Mouse (Mus musculus): ENCODE results near the gene Rnf213.

Rnf213 gene

DNA sequence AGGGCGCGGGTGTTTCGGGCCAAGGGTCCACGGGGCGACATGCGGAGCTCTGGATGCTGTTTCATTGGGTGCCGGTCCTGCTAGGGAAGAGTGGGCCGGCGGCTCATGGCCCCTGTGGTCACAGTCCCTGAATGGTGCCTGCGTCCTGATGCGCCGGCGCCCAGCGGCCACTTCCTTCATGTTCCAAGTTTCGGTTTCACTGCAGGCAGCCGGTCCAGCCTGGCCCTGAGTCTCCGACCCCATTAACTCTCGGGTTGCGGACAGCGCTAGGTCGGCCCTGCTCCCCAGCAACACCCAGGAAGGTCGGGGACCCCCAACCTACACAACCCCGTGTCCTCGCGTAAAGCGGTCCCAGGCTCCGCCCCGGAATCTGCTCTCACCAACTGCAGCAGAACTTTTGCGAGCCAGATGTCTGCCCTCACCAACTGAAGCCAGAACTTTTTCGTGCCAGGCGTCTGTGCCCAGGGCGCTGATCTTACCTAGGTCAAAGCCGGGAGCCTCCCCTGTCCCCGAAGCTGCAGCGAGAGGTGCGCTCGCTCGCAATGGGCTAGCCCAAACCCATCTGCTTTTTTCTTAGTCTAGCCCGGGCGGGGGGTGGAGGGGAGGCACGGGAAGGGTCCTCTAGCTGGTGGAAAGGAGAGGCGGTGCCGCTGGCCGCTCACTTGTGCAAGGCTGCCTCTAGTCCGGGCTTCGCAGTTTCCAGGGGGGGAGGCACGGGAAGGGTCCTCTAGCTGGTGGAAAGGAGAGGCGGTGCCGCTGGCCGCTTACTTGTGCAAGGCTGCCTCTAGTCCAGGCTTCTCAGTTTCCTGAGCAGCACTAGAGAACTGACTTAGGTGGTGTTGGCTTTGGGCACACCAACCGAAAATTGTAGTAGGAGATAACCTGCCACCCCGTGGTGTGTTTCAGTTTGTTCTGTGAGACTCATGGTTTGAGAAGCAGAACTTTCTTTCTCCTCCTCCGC, 2.3 kb upstream of the Rnf213 start:
- DNase-seq (ENCODE audit: low spot score), result peak; percentile 18

DNA sequence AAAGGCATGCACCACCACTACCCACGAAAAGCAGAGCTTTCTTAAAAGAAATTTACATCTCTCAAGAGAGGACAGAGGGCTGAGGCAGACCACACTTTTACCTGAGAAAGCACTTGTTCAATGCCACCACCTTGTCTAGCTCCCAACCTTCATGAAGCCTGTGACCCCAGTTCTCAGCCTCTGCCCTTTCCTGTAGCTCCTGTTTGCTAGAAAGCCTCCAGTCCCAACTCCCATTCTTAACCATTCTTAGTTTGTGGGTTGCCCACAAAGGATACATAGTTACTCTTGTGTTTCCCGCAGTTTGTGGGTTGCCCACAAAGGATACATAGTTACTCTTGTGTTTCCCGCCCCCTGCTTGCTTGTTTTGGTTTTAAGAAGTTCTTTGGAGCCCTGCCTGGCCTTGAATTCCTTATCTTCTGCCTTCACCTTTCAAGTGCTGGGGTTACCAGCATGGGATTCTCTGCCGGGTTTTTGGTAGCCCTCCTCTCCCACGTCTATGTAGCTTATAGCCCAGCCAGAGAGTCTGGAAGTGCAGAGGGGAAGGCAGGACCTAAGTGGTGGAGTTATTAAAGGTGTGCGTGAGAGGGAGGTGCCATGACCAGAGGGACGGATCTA, 1.4 kb upstream of the Rnf213 start:
- peak; percentile 37 for DNase-seq (ENCODE audit: low spot score)

DNA sequence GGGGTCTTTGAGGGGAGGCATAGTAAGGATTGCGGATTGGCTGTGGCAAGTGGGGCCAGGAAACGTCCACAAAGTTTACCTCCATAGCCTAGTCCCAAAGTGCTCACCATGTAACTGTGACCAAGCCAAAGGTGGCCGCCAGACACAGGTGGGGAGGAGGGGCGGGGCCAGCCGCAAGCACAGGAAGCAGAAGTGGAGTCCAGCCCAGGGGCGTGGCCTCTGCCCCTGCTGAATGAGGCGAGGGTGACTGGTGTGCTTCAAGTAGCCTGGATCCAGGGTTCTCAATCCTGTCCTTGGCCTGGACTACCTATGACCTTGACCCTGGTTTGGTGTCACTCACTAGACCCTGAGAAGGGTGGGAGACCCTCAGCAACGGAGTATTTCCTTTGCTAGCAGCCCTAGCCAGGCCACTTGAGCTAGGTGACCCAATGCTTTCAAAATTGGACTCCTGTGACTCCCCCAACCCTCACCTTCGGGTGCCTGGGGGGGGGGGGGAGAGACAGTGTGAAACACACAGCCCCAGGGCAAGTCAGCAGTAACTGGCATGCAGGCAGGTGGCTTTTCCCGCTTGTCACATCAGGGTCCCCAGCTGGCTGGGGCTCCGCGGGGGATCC, 792 bp upstream of the Rnf213 start:
- peak; percentile 66 for DNase-seq (ENCODE audit: low spot score)

DNA sequence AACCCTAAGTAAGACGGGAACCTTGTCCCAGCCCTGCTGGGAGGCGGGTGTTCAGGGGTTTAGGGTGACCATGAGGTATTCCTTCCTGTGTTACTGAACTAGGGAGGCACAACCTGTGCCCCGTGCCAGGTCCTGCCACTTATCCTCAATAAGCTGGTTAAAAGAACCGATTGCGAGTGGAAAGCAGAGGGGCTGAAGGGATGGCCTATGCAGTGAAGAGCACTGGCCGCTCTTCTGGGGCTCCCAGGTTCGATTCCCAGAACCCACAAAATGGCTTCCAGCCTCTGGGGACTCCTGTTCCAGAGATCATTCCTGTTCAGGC, 544 bp downstream of the Rnf213 start:
- peak; percentile 26 for DNase-seq (ENCODE audit: low spot score)

DNA sequence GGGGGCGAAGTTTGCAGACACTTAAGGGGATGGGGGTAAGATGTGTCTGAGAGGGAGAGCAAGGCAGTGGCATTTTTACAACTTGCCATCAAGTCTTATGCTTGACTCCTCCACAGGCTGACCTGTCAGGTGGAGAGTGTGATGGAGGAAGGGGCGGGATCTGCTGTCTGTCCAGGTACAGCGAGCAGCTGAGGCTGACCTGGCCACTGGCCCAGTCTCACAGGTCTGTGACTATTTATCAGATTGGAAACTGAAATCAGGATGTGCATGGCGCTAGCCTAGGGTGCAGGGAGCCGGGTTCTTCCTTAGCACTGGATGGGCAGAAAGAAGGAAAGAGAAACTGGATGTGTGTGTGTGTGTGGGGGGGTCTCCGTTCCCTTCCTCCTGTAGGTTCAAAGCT, 1.3 kb downstream of the Rnf213 start:
- no peak for DNase-seq (ENCODE audit: low spot score)

DNA sequence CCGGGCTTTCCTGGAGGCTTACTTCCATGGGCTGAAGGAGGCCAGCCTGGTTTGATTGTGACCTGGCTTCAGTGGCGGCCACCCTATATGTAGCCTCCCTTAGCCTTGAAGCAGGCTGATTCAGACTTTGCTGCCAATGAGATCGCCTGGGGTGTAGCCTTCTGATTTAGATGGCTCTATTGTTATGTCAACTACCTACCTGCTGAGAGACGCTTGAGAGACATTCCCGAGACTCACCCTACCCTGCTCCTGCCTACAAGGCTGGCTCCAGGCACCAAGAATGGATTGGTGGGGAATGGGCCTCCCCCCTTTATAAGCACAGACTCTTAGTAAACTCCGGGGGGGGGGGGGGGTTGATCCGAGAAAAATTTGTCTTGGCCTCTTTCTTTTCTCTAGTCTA, 2.5 kb downstream of the Rnf213 start:
- no peak for DNase-seq (ENCODE audit: low spot score)

DNA sequence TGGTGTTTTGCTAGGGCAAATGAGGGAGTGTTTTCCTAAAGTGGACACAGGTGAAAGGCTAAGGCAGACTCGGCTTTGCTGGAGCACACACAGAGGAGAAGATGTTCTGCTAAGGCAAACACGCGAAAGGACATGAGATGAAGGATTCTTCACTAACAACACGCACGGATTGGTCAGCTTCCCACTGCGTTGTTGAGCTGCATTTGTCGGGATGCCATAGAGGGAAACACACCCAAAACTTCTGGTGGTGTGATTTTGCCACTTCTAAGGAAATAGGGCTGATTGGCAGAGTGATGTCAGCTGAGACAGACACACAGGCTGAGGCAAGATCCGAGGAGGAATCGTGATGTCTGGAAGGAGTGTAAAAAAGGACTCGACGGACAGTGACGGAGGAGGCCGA, 3.0 kb downstream of the Rnf213 start:
- DNase-seq (ENCODE audit: low spot score), result no peak

DNA sequence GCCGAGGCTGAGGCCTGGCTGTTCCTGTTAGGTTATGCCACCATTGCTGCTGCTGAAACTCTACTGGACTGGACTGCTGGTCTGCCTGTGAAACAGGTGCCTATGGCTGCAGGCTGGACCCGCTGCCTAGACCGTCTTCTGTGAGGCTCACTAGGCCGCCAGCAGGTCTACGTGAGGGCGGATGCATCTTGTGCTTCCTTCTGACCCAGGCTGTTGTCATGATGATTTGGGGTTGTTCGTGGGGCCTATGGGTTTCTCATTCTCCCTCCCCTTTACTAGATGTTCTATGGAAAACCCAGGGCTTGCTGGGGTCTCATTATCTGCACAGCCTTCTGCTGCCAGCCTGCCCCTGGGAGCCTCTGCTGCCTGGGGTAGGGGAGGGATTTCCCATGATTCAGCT, 3.6 kb downstream of the Rnf213 start:
- DNase-seq (ENCODE audit: low spot score), result no peak

DNA sequence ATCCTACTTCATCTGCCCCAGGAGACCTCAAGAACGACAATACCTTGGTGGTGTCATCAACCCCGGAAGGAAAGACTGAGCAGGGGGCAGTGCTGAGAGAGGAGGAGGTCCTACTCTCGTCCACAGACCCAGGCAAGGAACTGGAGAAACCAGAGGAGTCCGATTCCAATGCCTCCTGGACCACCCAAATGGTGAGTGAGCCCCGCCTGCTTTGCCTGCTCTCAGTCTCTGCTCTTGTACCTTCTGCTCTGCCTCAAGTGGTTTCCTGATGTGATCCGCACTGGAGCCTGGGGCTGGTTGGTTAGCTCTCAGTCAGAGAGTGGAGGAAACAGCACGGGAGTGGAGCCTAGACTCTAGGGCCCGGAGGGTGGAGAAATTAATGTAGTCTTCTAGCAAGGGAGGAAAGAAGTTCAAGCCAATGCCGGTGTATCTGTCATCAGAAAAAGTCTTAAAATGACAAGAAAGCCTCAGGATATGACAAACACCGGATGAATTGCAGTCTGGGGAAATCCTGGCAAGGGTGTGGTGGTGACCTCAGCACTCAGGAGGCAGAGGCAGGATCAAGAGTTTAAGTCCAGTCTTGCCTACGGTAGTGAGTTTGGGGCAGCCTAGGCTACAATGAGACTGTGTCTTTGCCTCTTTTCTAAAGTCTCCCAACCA, 9.7 kb downstream of the Rnf213 start:
- no peak for DNase-seq (ENCODE audit: low spot score)

DNA sequence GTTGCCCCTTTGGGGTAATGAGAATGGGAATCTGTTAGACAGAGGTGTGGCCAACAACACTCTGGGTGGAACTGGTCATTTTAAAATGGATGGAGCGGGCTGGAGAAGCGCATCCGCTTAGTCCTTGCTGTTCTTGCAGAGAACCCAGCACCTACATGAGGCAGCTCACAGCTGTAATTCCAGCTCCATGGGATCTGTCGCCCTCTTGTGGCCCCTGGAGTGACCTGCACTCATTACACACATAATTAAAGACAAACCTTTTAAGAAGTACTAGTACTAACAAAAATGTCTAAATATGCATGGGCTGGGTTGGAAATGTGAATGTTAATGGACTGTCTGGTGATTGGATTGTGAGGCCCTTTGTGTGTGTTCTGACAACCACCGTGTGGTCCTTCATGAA, 11.7 kb downstream of the Rnf213 start:
- DNase-seq (ENCODE audit: low spot score), result peak; percentile 68

DNA sequence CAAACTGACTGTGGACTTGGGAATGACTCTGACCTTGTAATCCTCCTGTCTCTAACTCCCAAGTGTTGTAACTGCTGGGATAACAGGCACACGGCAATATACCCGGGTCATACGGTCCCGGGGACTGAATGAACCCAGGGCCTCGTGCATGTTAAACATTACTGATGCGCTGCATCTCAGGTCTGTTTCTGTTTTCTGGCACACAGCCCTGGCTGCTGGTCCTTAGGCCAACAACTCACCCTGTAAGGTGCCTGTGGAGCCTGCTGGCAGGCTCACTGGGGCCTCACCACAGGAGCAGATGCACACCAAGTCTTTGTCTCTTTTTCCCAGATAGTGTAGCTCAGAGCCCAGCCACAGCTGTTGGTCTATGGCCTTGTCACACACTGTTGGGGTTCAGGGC, 14.5 kb downstream of the Rnf213 start:
- no peak for DNase-seq (ENCODE audit: low spot score)

DNA sequence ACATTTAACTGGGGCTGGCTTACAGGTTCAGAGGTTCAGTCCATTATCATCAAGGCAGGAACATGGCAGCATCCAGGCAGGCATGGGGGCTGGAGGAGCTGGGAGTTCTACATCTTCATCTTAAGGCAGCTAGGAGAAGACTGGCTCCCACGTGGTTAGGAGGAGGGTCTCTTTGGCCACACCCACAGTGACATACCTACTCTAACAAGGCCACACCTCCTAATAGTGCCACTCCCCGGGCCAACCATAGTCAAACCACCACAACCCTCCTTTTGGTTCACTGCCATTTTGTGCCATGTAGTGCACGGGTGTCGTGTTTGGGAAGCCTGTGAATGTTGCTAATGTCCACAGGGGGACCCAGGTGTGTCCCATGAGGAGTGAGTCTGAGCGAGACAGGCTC, 15.1 kb downstream of the Rnf213 start:
- no peak for DNase-seq (ENCODE audit: low spot score)

DNA sequence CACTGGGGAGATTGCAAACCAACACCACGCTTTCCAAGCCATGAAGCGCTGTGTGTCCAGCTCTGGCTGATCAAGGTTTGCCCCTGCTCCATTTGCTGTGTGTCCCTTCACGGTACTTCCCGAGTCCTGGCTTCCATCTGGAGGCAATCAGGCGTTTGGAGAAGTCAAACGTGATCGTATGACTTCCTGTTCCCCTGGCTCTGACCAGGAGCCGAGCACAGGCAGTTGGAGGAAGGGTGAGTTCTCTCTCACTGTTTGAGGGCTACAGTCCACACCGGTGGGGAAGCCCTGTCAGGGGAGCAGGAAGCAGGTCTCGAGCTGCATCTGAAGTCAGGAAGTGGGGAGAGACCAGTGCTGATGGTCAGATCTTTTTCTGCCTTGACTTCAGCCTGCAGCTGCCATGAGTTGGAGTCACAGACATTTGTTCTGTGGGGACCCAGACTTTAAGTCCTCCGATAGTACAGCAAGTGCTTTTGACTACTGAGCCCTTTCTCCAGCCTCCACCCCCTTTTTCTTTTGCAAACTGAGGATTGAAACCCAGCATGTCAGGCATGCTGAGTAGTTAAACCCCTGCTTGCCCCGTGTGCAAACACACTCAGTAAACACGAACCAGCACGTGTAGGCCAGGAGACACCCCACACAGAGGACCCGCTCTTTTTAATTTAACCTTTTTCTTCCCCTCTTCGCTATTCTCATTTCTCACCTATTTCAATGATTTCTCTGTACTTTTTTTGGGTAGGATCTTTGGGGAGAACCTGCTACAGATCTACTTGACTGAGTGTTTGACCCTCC, 26.6 kb downstream of the Rnf213 start:
- no peak for DNase-seq (ENCODE audit: low spot score)

DNA sequence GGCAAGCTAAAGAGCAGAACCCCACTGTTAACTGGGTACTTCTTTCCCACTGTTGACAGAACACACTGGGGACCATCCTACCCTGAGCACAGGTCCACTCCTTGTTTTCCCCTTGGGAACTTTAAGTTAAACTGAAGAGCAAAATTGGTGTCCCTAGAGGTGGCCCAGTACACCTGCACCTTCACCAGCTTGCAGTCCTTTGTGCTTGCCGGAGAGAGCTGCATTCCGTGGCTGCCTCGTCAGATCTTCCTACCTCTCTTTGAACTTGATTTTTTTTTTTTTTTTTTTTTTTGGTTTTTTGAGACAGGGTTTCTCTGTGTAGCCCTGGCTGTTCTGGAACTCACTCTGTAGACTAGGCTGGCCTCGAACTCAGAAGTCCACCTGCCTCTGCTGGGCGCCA, 27.5 kb downstream of the Rnf213 start:
- no peak for DNase-seq (ENCODE audit: low spot score)

DNA sequence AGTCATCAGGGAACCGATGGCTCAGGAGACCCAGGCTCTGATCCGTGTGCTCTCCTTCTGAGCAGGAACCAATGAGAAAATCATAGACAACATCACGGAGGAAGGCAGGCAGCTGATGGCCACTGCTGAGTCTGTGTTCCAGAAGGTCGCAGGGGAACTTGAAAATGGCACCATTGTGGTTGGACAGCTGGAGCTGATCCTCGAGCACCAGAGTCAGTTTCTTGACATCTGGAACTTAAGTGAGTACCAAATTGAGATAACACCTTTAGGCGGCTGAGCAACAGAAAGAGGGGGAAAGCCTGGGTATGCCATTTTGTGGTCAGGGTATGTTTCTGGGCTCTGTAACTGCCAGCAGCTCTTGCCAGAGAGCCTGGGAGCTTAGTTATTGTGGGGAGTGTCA, 34.5 kb downstream of the Rnf213 start:
- DNase-seq (ENCODE audit: low spot score), result no peak

DNA sequence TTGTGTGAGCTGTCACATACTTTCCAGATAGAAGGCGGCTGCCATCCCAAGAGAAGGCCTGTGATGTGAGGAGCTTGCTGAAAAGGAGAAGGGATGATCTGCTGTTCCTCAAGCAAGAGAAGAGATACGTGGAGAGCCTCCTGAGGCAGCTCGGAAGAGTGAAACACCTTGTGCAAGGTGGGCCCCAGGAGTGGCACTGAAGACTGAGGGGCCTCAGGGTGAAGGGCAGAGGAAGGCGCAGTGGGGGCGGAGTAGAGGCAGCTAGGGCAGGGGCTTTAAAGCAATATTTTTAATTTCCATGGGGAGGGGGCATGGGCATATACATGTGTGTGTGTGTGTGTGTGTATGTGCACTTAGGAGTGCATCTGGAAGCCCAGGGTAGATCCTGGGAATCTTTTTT, 35.1 kb downstream of the Rnf213 start:
- DNase-seq (ENCODE audit: low spot score), result no peak

DNA sequence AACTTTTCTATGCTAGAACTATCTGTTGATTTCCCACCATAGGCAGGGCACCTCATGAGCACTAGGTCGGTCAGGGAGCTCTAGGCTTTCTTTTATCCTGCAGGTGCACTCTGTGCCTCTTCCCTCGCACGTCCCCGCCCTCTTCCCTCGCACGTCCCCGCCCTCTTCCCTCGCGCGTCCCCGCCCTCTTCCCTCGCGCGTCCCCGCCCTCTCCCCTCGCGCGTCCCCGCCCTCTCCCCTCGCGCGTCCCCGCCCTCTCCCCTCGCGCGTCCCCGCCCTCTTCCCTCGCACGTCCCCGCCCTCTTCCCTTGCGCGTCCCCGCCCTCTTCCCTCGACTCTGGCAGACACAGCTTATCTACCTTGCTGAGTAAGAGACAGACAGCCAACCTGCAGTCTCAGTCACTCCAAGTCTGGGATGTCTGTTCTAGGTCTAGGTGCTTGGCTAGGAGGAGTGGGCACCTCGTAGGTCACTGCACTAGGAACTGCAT, 35.8 kb downstream of the Rnf213 start:
- DNase-seq (ENCODE audit: low spot score), result peak; percentile 73

DNA sequence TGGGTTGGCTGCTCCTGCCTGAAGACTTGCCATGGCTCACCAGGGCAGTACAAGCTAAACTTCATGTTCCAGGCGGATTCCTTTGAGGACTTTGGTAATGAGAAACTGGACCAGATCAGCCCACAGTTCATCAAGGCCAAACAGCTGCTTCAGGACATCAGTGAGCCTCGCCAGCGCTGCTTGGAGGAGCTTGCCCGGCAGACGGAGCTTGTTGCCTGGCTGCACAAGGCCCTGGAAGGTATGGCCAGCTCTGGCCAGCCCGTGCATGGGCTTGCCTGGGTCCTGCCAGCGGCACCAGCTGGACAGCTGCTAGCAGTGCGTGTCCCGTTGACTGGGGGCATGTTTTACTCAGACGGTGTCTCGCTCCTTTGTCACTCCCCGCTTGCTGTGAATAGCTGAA, 38.6 kb downstream of the Rnf213 start:
- no peak for DNase-seq (ENCODE audit: low spot score)

DNA sequence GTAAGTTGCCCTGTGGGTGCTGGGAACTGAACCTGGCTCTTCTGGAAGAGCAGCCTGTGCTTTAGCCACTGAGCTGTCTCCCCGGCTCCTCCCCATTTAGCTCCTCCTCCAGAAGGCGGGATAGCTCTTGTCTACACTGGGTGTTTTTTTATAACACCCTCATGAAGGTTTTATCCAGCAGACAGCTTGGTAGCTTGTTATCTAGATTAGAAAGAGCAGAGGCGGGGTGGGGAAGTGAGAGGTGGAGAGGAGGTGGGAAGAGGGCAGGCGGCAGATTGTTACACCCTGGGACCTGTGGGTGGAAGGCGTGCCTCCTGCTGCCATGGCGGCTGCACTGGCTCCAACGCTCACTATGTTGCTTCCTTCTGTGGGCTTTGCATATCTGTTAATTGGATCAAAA, 39.8 kb downstream of the Rnf213 start:
- DNase-seq (ENCODE audit: low spot score), result peak; percentile 64

DNA sequence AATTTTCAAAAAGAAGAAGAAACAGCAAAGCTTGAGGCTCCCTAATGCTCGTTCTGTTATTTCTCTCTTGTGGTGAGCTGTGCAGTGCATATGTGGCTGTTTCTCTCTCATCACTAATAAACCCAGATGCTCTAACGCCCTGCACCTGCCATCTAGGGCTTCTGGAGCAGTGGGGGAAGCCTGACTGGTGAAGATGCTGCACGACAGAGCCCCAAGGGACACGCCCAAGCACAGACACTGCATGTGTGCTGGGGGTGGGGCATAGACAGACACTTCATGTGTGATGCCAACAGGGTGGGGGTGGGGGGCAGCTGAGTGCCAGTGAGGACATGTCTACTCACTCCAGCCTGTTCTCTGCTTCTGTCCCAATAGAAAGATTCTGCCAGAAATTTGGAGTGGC, 41.4 kb downstream of the Rnf213 start:
- no peak for DNase-seq (ENCODE audit: low spot score)
